Mouse (Mus musculus): Measurements from ENCODE around the gene Samm50. TPM values are rescaled to one million over a fixed set of nuclear protein-coding genes. Genes with fewer than 3 reads are reported as not detected.
A peak's percentile ranks its signal among the peaks of the same experiment; 100 is the strongest.

Samm50 gene
- polyA plus RNA-seq, 1 experiment from 2014 or later, result 116 TPM

DNA sequence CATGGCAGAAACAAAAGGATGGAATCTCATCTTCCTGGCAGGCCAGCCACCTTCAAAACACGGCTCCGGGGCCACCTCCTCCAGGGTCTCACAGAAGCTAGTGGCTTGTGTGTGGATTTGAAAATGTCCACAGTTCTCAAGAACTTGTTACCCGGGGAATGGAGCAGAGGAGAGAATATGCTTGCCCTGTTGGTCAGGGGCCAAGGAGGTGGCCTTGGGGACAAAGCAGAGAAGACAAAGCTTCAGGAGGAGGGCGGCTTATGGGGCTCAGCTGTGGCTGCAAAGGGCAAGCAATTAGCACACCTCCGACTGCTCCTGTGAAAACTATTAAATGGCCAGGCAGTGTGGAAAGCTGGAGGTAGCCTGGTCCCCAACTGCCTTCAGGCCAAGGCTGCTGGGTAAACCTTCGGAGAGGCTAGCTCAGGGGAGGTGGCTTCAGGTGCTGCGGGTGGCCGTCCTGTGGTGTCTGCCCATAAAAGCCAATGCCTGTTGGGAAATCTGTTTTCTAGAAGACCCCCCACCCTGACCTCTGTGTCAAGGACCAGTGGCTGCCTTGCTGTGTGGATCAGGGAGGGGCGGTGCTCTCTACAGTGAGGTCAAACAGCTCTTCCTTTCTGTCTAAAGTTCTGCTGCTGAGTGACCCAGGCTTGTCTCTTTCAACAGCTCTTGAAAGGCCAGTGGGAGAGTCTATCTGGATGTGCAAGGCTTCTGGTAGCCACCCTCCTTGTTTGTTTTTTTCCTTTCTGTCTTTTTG, 66.7 kb downstream of the Samm50 start:
- Histone ChIP-seq H3K4me1 (ENCODE audit: control insufficient read depth, insufficient read depth, low read length) (0 out of 2 replicates have a peak, but pooled peaks cover 2% of the 10 kb centered on the region), H3K9me3 (replicated peaks; ENCODE audit: control insufficient read depth, low read length) (no peaks in the 10 kb centered on the region), H3K4me2 (ENCODE audit: low read depth, low read length) (no peak overlapping the region), H3K36me3 (ENCODE audit: control insufficient read depth, insufficient read depth, low read length) (no peaks in the 10 kb centered on the region), H3K27ac (ENCODE audit: low read length) (no peak overlapping the region), H3K27me3 (ENCODE audit: control insufficient read depth, insufficient read depth, low read length) (no peaks in the 10 kb centered on the region), H3K4me3 (replicated peaks; ENCODE audit: low read length) (no peak overlapping the region), H3K9ac (ENCODE audit: low read length) (no peak overlapping the region)
- ATAC-seq (ENCODE audit: insufficient read depth, low FRiP score), result no peak
- WGBS, result 81% methylated on average over 9 of the region's 9 CpGs

GRCm38 (mm10) chr15:84260123-84260822, 68.2 kb downstream of the Samm50 start:
- H3K27ac ChIP-seq (ENCODE audit: low read length), result no peak overlapping the region
- no peak overlapping the region for H3K9ac ChIP-seq (ENCODE audit: low read length)
- no peaks in the 10 kb centered on the region for H3K9me3 ChIP-seq (replicated peaks; ENCODE audit: control insufficient read depth, low read length)
- no peaks in the 10 kb centered on the region for H3K27me3 ChIP-seq (ENCODE audit: control insufficient read depth, insufficient read depth, low read length)
- peak; percentile 26; the same call in 1 of the 2 replicates for ATAC-seq (ENCODE audit: insufficient read depth, low FRiP score)
- H3K4me1 ChIP-seq (ENCODE audit: control insufficient read depth, insufficient read depth, low read length), result 0 out of 2 replicates have a peak, but pooled peaks cover 2% of the 10 kb centered on the region
- no peak overlapping the region for H3K4me3 ChIP-seq (replicated peaks; ENCODE audit: low read length)
- H3K36me3 ChIP-seq (ENCODE audit: control insufficient read depth, insufficient read depth, low read length), result no peaks in the 10 kb centered on the region
- WGBS, result 31% methylated on average over 22 of the region's 22 CpGs
- H3K4me2 ChIP-seq (ENCODE audit: low read depth, low read length), result peak overlapping the region; percentile 8; the same call in 1 of the 2 replicates

DNA sequence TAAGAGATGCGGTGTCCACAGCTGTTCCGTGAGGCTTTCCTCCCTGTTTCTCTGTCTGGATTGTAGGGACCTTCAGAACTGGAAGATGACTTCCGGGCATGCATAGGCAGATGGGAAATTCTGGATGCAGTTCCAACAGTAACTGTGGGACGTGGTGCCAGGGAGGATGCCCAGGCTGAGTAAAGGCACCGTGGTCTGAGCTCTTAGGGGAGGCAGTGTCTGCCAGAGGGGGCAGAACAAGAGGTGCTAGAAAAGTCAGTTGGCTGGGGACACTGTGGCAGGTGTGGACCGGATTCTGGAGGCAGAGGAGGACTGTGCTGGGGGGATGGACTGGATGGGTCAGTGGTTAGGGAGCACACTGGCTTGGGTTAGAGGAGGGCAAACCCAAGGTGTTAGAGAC, 70.6 kb downstream of the Samm50 start:
- no peak for ATAC-seq (ENCODE audit: insufficient read depth, low FRiP score)
- Histone ChIP-seq H3K36me3 (ENCODE audit: control insufficient read depth, insufficient read depth, low read length) (no peaks in the 10 kb centered on the region), H3K9me3 (replicated peaks; ENCODE audit: control insufficient read depth, low read length) (no peaks in the 10 kb centered on the region), H3K4me1 (ENCODE audit: control insufficient read depth, insufficient read depth, low read length) (no peaks in the 10 kb centered on the region), H3K9ac (ENCODE audit: low read length) (no peak overlapping the region), H3K27me3 (ENCODE audit: control insufficient read depth, insufficient read depth, low read length) (no peaks in the 10 kb centered on the region), H3K4me2 (ENCODE audit: low read depth, low read length) (no peak overlapping the region), H3K4me3 (replicated peaks; ENCODE audit: low read length) (no peak overlapping the region), H3K27ac (ENCODE audit: low read length) (no peak overlapping the region)
- 91% methylated on average over 6 of the region's 6 CpGs for WGBS

DNA sequence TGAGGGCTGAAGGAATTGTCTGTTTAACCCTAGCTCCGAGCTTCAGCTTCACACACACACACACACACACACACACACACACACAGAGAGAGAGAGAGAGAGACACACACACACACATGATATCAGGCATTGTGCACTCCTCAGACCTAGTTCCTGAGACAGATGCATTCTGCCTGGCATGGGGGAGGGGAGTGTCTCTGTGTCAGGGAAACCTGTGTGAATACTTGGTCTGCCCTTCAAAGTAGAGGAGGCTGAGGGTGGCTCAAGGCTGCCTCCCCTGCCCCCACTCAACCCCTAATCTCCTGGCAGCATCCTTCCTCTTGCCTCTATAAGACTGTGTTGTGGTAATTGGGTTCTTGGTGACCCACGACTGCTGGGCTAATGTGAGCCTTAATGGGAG, 71.5 kb downstream of the Samm50 start:
- Histone ChIP-seq H3K36me3 (ENCODE audit: control insufficient read depth, insufficient read depth, low read length) (no peaks in the 10 kb centered on the region), H3K4me2 (ENCODE audit: low read depth, low read length) (no peak overlapping the region), H3K27me3 (ENCODE audit: control insufficient read depth, insufficient read depth, low read length) (no peaks in the 10 kb centered on the region), H3K4me1 (ENCODE audit: control insufficient read depth, insufficient read depth, low read length) (no peaks in the 10 kb centered on the region), H3K4me3 (replicated peaks; ENCODE audit: low read length) (no peak overlapping the region), H3K9me3 (replicated peaks; ENCODE audit: control insufficient read depth, low read length) (no peaks in the 10 kb centered on the region), H3K9ac (ENCODE audit: low read length) (no peak overlapping the region), H3K27ac (ENCODE audit: low read length) (no peak overlapping the region)
- no peak for ATAC-seq (ENCODE audit: insufficient read depth, low FRiP score)
- WGBS, result 44% methylated on average over 2 of the region's 2 CpGs

- 70% methylated on average over 11 of the region's 11 CpGs for WGBS
- Histone ChIP-seq H3K4me1 (ENCODE audit: control insufficient read depth, insufficient read depth, low read length) (no peaks in the 10 kb centered on the region), H3K4me3 (replicated peaks; ENCODE audit: low read length) (no peak overlapping the region), H3K9ac (ENCODE audit: low read length) (no peak overlapping the region), H3K4me2 (ENCODE audit: low read depth, low read length) (no peak overlapping the region), H3K27me3 (ENCODE audit: control insufficient read depth, insufficient read depth, low read length) (no peaks in the 10 kb centered on the region), H3K36me3 (ENCODE audit: control insufficient read depth, insufficient read depth, low read length) (no peaks in the 10 kb centered on the region), H3K27ac (ENCODE audit: low read length) (no peak overlapping the region), H3K9me3 (replicated peaks; ENCODE audit: control insufficient read depth, low read length) (no peaks in the 10 kb centered on the region)
- ATAC-seq (ENCODE audit: insufficient read depth, low FRiP score), result no peak
These were observed 73.1 kb downstream of the Samm50 start for GRCm38 (mm10) chr15:84265141-84265540.

GRCm38 (mm10) chr15:84266290-84266689, 74.2 kb downstream of the Samm50 start:
- no peak overlapping the region for H3K4me3 ChIP-seq (replicated peaks; ENCODE audit: low read length)
- no peaks in the 10 kb centered on the region for H3K36me3 ChIP-seq (ENCODE audit: control insufficient read depth, insufficient read depth, low read length)
- 78% methylated on average over 4 of the region's 4 CpGs for WGBS

More at GRCm38 (mm10) chr15:84266290-84266689, 74.2 kb downstream of the Samm50 start:
- Histone ChIP-seq H3K4me2 (ENCODE audit: low read depth, low read length) (no peak overlapping the region), H3K27me3 (ENCODE audit: control insufficient read depth, insufficient read depth, low read length) (no peaks in the 10 kb centered on the region), H3K4me1 (ENCODE audit: control insufficient read depth, insufficient read depth, low read length) (no peaks in the 10 kb centered on the region), H3K9me3 (replicated peaks; ENCODE audit: control insufficient read depth, low read length) (no peaks in the 10 kb centered on the region), H3K9ac (ENCODE audit: low read length) (no peak overlapping the region), H3K27ac (ENCODE audit: low read length) (no peak overlapping the region)
- no peak for ATAC-seq (ENCODE audit: insufficient read depth, low FRiP score)

Small RNAs within 50 kb of the gene (microRNA-seq; reads per million reads assigned to microRNA genes)
- gene Mir6392, result not detected

Other genes starting within 250 kb of the Samm50 start
- gene Efcab6, start 126.9 kb upstream of the Samm50 start, polyA plus RNA-seq (2015; fragmentation: Nextera tagmentation; extraction: Ambion mirVana), result 0.21 and 0.70 TPM in 2 replicates
- gene Sult4a1, start 86.5 kb upstream of the Samm50 start, polyA plus RNA-seq (2015; fragmentation: Nextera tagmentation; extraction: Ambion mirVana), result 4.0 and 5.2 TPM in 2 replicates
- not detected in 2 replicates for gene Pnpla5, start 69.1 kb upstream of the Samm50 start, polyA plus RNA-seq (2015; fragmentation: Nextera tagmentation; extraction: Ambion mirVana)
- gene Pnpla3, start 24.4 kb upstream of the Samm50 start, polyA plus RNA-seq (2015; fragmentation: Nextera tagmentation; extraction: Ambion mirVana), result 0.80 and 1.3 TPM in 2 replicates
- 2.7 and 3.2 TPM in 2 replicates for gene Parvb, start 39.8 kb downstream of the Samm50 start, polyA plus RNA-seq (2015; fragmentation: Nextera tagmentation; extraction: Ambion mirVana)
- gene Parvg, start 131.8 kb downstream of the Samm50 start, polyA plus RNA-seq (2015; fragmentation: Nextera tagmentation; extraction: Ambion mirVana), result 3.7 and 4.3 TPM in 2 replicates

All from stomach, embryonic 16.5 days (tissue).